Mouse (Mus musculus) midbrain, embryonic 14.5 days (tissue): ENCODE measurements around the gene Ube2h. TPM values are rescaled to one million over a fixed set of nuclear protein-coding genes. Genes with fewer than 3 reads are reported as not detected.

ENCODE experiments used
- ATAC-seq: fragments of 200-750 bp; cut with Nextera tagmentation; 2 replicates; pipeline ENCODE4 v1.8.0; 2017; ENCODE audit warnings: moderate number of reproducible peaks, moderate library complexity; ENCODE audit not compliant: low FRiP score, low TSS enrichment
- DNase-seq: peaks from one replicate; pipeline ENCODE4 v3.0.0-alpha.2; 2015
- H3K27ac ChIP-seq: fragments of 300-500 bp; sonication (generic); replicated peaks from 2 replicates; pipeline ENCODE4 v1.5.1; 2014; ENCODE audit warnings: mild to moderate bottlenecking, low read depth, low read length, moderate library complexity
- H3K27me3 ChIP-seq: fragments of 300-500 bp; sonication (generic); 2 replicates; pipeline ENCODE4 v1.6.1; 2014; ENCODE audit warnings: low read length, control low read depth, mixed read lengths; ENCODE audit not compliant: control insufficient read depth, insufficient read depth
- H3K36me3 ChIP-seq: fragments of 300-500 bp; sonication (generic); 2 replicates; pipeline ENCODE4 v1.6.1; 2014; ENCODE audit warnings: low read length, control low read depth; ENCODE audit not compliant: control insufficient read depth, insufficient read depth
- H3K4me1 ChIP-seq: fragments of 300-500 bp; sonication (generic); 2 replicates; pipeline ENCODE4 v1.6.1; 2014; ENCODE audit warnings: mild to moderate bottlenecking, antibody characterized with exemption, low read length, control low read depth; ENCODE audit not compliant: control insufficient read depth, insufficient read depth
- H3K4me2 ChIP-seq: fragments of 300-500 bp; sonication (generic); 2 replicates; pipeline ENCODE4 v1.6.1; 2014; ENCODE audit warnings: mild to moderate bottlenecking, low read length, moderate library complexity
- H3K4me3 ChIP-seq: fragments of 300-500 bp; sonication (generic); replicated peaks from 2 replicates; pipeline ENCODE4 v1.5.1; 2014; ENCODE audit warnings: low read depth, low read length
- H3K9ac ChIP-seq: fragments of 300-500 bp; sonication (generic); replicated peaks from 2 replicates; pipeline ENCODE4 v1.6.1; 2014; ENCODE audit warnings: mild to moderate bottlenecking, low read length, moderate library complexity
- H3K9me3 ChIP-seq: fragments of 300-500 bp; sonication (generic); 2 replicates; pipeline ENCODE4 v1.6.1; 2016; ENCODE audit warnings: low read length, control low read depth, mixed read lengths; ENCODE audit not compliant: control insufficient read depth
- WGBS: fragments of 180-500 bp; shearing (Covaris S2); extraction: QIAGEN DNeasy Blood & Tissue Kit; methylation state at CpG from one replicate; pipeline ENCODE4 v1.1.7; 2014; 5-methylcytosine and 5-hydroxymethylcytosine counted together
- polyA plus RNA-seq: library from polyadenylated mRNA; unstranded; fragments of >200 nt; fragmentation: Nextera tagmentation; extraction: Ambion mirVana; gene quantifications from 2 replicates; pipeline ENCODE4 v1.2.1, GENCODE M21; 2014

Ube2h gene
- polyA plus RNA-seq, 1 experiment from 2014 or later: 76.5 TPM

- Histone ChIP-seq H3K27ac (no peak overlapping the region), H3K4me2 (no peak overlapping the region), H3K4me1 (0 out of 2 replicates have a peak, but pooled peaks cover 15% of the 10 kb centered on the region), H3K27me3 (peaks cover 75% of the 10 kb centered on the region), H3K9ac (no peak overlapping the region), H3K4me3 (no peak overlapping the region), H3K36me3 (no peaks in the 10 kb centered on the region), H3K9me3 (no peaks in the 10 kb centered on the region)
- DNase-seq (no peak), ATAC-seq (no peak)
- 23% methylated on average over 11 of the region's 11 CpGs for WGBS
These were observed 125.3 kb downstream of the Ube2h start for GRCm38 (mm10) chr6:30179046-30179445.

GRCm38 (mm10) chr6:30178023-30178639, 126.2 kb downstream of the Ube2h start:
- Histone ChIP-seq H3K27ac (no peak overlapping the region), H3K4me2 (no peak overlapping the region), H3K9ac (no peak overlapping the region), H3K27me3 (peaks cover 85% of the 10 kb centered on the region), H3K36me3 (no peaks in the 10 kb centered on the region), H3K4me1 (0 out of 2 replicates have a peak, but pooled peaks cover 22% of the 10 kb centered on the region), H3K4me3 (no peak overlapping the region), H3K9me3 (no peaks in the 10 kb centered on the region)
- whole genome bisulfite sequencing: 3% methylated on average over 27 of the region's 27 CpGs
- DNase-seq (peak; percentile 43), ATAC-seq (no peak)

- H3K4me1 ChIP-seq: 0 out of 2 replicates have a peak, but pooled peaks cover 22% of the 10 kb centered on the region
- DNase-seq: peak; percentile 46
- no peak overlapping the region for H3K9ac ChIP-seq
- no peak overlapping the region for H3K4me3 ChIP-seq
- no peak overlapping the region for H3K4me2 ChIP-seq
- no peaks in the 10 kb centered on the region for H3K9me3 ChIP-seq
- WGBS: under 1% methylated on average over 14 of the region's 14 CpGs
- peaks cover 93% of the 10 kb centered on the region for H3K27me3 ChIP-seq
- no peaks in the 10 kb centered on the region for H3K36me3 ChIP-seq
- no peak for ATAC-seq
- H3K27ac ChIP-seq: no peak overlapping the region
These were observed 127.0 kb downstream of the Ube2h start for GRCm38 (mm10) chr6:30177305-30177704.

GRCm38 (mm10) chr6:30176496-30176895, 127.8 kb downstream of the Ube2h start:
- Histone ChIP-seq H3K27ac (no peak overlapping the region), H3K4me3 (no peak overlapping the region), H3K36me3 (no peaks in the 10 kb centered on the region), H3K4me1 (0 out of 2 replicates have a peak, but pooled peaks cover 22% of the 10 kb centered on the region), H3K9me3 (no peaks in the 10 kb centered on the region), H3K9ac (no peak overlapping the region), H3K4me2 (no peak overlapping the region), H3K27me3 (peaks cover 96% of the 10 kb centered on the region)
- WGBS: 2% methylated on average over 12 of the region's 12 CpGs
- ATAC-seq (no peak), DNase-seq (peak; percentile 35)

GRCm38 (mm10) chr6:30175918-30176421, 128.4 kb downstream of the Ube2h start:
- DNase-seq: peak; percentile 54
- H3K27me3 ChIP-seq: peaks cover 96% of the 10 kb centered on the region
- 0 out of 2 replicates have a peak overlapping the region, but pooled peaks have one; percentile 18 for H3K4me3 ChIP-seq
- H3K9me3 ChIP-seq: no peaks in the 10 kb centered on the region
- H3K36me3 ChIP-seq: no peaks in the 10 kb centered on the region
- peak overlapping the region; percentile 39 for H3K4me2 ChIP-seq
- 0 out of 2 replicates have a peak, but pooled peaks cover 22% of the 10 kb centered on the region for H3K4me1 ChIP-seq
- 0 out of 2 replicates have a peak, but pooled peaks have one; percentile 9 for ATAC-seq
- WGBS: under 1% methylated on average over 28 of the region's 28 CpGs
- no peak overlapping the region for H3K9ac ChIP-seq
- H3K27ac ChIP-seq: no peak overlapping the region

- WGBS: under 1% methylated on average over 45 of the region's 45 CpGs
- no peaks in the 10 kb centered on the region for H3K36me3 ChIP-seq
- ATAC-seq (no peak), DNase-seq (peak; percentile 25)
- H3K4me1 ChIP-seq: 0 out of 2 replicates have a peak, but pooled peaks cover 22% of the 10 kb centered on the region
- H3K9ac ChIP-seq: no peak overlapping the region
- H3K4me3 ChIP-seq: peak overlapping the region; percentile 18; the same call in 1 of the 2 replicates
- H3K4me2 ChIP-seq: peak overlapping the region; percentile 39
- H3K9me3 ChIP-seq: no peaks in the 10 kb centered on the region
- H3K27ac ChIP-seq: no peak overlapping the region
- peaks cover 97% of the 10 kb centered on the region for H3K27me3 ChIP-seq
These were observed 129.0 kb downstream of the Ube2h start for GRCm38 (mm10) chr6:30175225-30175917.

- H3K9ac ChIP-seq: no peak overlapping the region
- DNase-seq (peak; percentile 60), ATAC-seq (no peak)
- H3K36me3 ChIP-seq: no peaks in the 10 kb centered on the region
- peaks cover 96% of the 10 kb centered on the region for H3K27me3 ChIP-seq
- H3K27ac ChIP-seq: no peak overlapping the region
- H3K4me2 ChIP-seq: peak overlapping the region; percentile 39; the same call in 1 of the 2 replicates
- 0 out of 2 replicates have a peak, but pooled peaks cover 22% of the 10 kb centered on the region for H3K4me1 ChIP-seq
- H3K4me3 ChIP-seq: peak overlapping the region; percentile 19
- H3K9me3 ChIP-seq: no peaks in the 10 kb centered on the region
- 0% methylated on average over 33 of the region's 33 CpGs for WGBS
These were observed 129.7 kb downstream of the Ube2h start for GRCm38 (mm10) chr6:30174461-30175224.
